Mouse (Mus musculus) olfactory bulb, adult 2 months (tissue): ENCODE results near the gene Azin2.

ENCODE experiments used
- CTCF ChIP-seq: fragments of 200-500 bp; IDR thresholded peaks from 2 replicates; pipeline ENCODE4 v1.5.1; 2012; ENCODE audit warnings: low read depth, mild to moderate bottlenecking, low read length, moderate library complexity; ENCODE audit not compliant: insufficient read depth
- POLR2A ChIP-seq: fragments of 200-500 bp; IDR thresholded peaks from 2 replicates; pipeline ENCODE4 v1.6.1; 2012; ENCODE audit warnings: mild to moderate bottlenecking, low read depth, low read length, moderate library complexity; ENCODE audit not compliant: insufficient read depth

DNA sequence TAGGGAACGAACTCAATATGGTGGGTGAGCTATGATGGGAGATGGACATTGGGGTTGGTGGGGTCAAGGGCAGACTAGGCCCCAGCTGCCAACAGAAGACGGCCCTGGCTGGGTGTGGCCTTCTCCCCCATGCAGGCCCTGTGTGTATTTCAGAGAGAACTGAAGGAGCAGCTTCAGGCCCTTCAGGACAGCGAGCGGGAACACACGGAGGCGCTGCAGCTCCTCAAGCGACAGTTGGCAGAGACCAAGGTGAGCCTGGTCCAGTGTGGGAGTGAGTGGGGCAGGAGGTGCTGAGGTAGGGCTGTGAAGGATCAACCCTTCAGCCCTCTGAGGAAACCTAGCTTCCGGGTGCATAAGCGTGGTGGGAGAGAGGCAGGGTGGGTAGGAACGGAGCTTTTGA is 65.6 kb downstream of the Azin2 start:
- TF ChIP-seq CTCF (no peak), POLR2A (no peak)
